Mouse (Mus musculus) stomach, postnatal 0 days (tissue): ENCODE measurements around the gene D5Ertd579e. TPM values are rescaled to one million over a fixed set of nuclear protein-coding genes. Genes with fewer than 3 reads are reported as not detected.
"Not testable (repeated sequence)": the region's sequence is repeated elsewhere in the genome, so short reads cannot be mapped to it uniquely, and the experiment has no call there.

Source experiments
- ATAC-seq: fragments of 200-750 bp; cut with Nextera tagmentation; 2 replicates; pipeline ENCODE4 v1.8.0; 2017; ENCODE audit not compliant: low FRiP score, low TSS enrichment
- DNase-seq: peaks from one replicate; pipeline ENCODE4 v3.0.0-alpha.2; 2016; ENCODE audit warnings: low spot score
- H3K27ac ChIP-seq: fragments of 300-500 bp; sonication (generic); replicated peaks from 2 replicates; pipeline ENCODE4 v1.5.1; 2014; ENCODE audit warnings: mild to moderate bottlenecking, control low read depth
- H3K27me3 ChIP-seq: fragments of 300-500 bp; sonication (generic); 2 replicates; pipeline ENCODE4 v1.6.1; 2014; ENCODE audit warnings: low read length; ENCODE audit not compliant: control insufficient read depth, insufficient read depth
- H3K36me3 ChIP-seq: fragments of 300-500 bp; sonication (generic); 2 replicates; pipeline ENCODE4 v1.6.1; 2014; ENCODE audit warnings: low read length, mixed read lengths; ENCODE audit not compliant: control insufficient read depth, insufficient read depth
- H3K4me1 ChIP-seq: fragments of 300-500 bp; sonication (generic); replicated peaks from 2 replicates; pipeline ENCODE4 v1.6.1; 2014; ENCODE audit warnings: antibody characterized with exemption; ENCODE audit not compliant: control insufficient read depth, insufficient read depth
- H3K4me2 ChIP-seq: fragments of 300-500 bp; sonication (generic); replicated peaks from 2 replicates; pipeline ENCODE4 v1.6.1; 2014; ENCODE audit warnings: low read depth, mild to moderate bottlenecking, control low read depth, moderate library complexity
- H3K4me3 ChIP-seq: fragments of 300-500 bp; sonication (generic); 2 replicates; pipeline ENCODE4 v1.5.1; 2014; ENCODE audit warnings: low read depth, low read length, control low read depth
- H3K9ac ChIP-seq: fragments of 300-500 bp; sonication (generic); 2 replicates; pipeline ENCODE4 v1.6.1; 2014; ENCODE audit warnings: mild to moderate bottlenecking, low read length, control low read depth, mixed read lengths
- H3K9me3 ChIP-seq: fragments of 300-500 bp; sonication (generic); 2 replicates; pipeline ENCODE4 v1.6.1; 2016; ENCODE audit warnings: low read length; ENCODE audit not compliant: control insufficient read depth
- CTCF ChIP-seq: IDR thresholded peaks from 2 replicates; pipeline ENCODE4 v1.5.1; 2016; ENCODE audit warnings: antibody characterized with exemption, low read depth, mild to moderate bottlenecking, moderate library complexity
- EP300 ChIP-seq: optimal IDR thresholded peaks from 2 replicates; pipeline ENCODE3; 2016; ENCODE audit warnings: antibody characterized with exemption
- WGBS: fragments of 180-500 bp; shearing (Covaris S2); extraction: QIAGEN DNeasy Blood & Tissue Kit; methylation state at CpG from one replicate; pipeline ENCODE4 v1.1.7; 2014; 5-methylcytosine and 5-hydroxymethylcytosine counted together
- polyA plus RNA-seq: library from polyadenylated mRNA; unstranded; fragments of >200 nt; fragmentation: Nextera tagmentation; extraction: Ambion mirVana; gene quantifications from 2 replicates; pipeline ENCODE4 v1.2.1, GENCODE M21; 2015

The D5Ertd579e gene
- polyA plus RNA-seq, 1 experiment from 2014 or later, result 22.7 TPM

DNA sequence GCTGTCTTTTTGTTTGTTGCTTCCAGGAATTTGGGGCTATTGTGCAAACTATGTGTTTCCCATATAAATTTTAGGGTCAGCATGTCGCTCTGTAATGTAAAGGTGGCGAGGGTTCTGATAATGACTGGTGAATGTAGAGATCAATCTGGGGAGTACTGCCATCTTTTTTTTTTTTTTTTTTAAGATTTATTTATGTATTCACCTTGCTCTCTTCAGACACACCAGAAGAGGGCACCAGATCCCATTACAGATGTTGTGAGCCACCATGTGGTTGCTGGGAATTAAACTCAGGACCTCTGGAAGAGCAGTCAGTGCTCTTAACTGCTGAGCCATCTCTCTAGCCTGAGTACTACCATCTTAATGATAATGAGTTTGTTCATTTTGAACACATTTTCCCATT lies 29.1 kb downstream of the D5Ertd579e start:
- TF ChIP-seq CTCF, result peak; percentile 23; the same call in 1 of the 2 replicates
- H3K27ac ChIP-seq, H3K9me3 ChIP-seq, ATAC-seq, H3K36me3 ChIP-seq, H3K9ac ChIP-seq, H3K4me2 ChIP-seq, H3K4me3 ChIP-seq, DNase-seq, H3K4me1 ChIP-seq, H3K27me3 ChIP-seq: not testable (repeated sequence)
- 91% methylated on average over 2 of the region's 2 CpGs for WGBS

DNA sequence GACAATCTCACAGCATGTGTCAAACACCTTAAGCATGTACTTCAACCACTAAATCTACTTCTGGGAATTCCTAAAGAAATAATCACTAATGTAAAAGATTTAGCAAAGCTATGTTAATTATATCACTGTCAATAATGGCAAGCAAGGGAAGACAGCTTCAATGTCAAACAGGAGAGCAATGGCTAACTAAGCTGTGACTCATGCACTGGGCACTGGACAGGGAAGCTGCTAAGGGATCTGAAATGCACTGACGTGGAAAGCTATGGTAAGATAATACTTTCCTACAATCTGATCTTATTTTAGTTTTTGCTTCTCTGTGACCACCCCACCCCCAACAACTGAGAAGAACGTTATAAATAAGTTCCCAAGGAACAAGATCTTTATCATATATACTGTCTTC lies 32.5 kb downstream of the D5Ertd579e start:
- no peak overlapping the region for H3K27ac ChIP-seq
- no peaks in the 10 kb centered on the region for H3K9me3 ChIP-seq
- no peaks in the 10 kb centered on the region for H3K36me3 ChIP-seq
- H3K27me3 ChIP-seq, result no peaks in the 10 kb centered on the region
- 73% methylated on average over 2 of the region's 2 CpGs for WGBS
- ATAC-seq (no peak), DNase-seq (no peak)
- no peak overlapping the region for H3K4me2 ChIP-seq
- no peaks in the 10 kb centered on the region for H3K4me1 ChIP-seq
- no peak overlapping the region for H3K9ac ChIP-seq
- TF ChIP-seq CTCF, result no peak
- no peak for TF ChIP-seq EP300
- no peak overlapping the region for H3K4me3 ChIP-seq

DNA sequence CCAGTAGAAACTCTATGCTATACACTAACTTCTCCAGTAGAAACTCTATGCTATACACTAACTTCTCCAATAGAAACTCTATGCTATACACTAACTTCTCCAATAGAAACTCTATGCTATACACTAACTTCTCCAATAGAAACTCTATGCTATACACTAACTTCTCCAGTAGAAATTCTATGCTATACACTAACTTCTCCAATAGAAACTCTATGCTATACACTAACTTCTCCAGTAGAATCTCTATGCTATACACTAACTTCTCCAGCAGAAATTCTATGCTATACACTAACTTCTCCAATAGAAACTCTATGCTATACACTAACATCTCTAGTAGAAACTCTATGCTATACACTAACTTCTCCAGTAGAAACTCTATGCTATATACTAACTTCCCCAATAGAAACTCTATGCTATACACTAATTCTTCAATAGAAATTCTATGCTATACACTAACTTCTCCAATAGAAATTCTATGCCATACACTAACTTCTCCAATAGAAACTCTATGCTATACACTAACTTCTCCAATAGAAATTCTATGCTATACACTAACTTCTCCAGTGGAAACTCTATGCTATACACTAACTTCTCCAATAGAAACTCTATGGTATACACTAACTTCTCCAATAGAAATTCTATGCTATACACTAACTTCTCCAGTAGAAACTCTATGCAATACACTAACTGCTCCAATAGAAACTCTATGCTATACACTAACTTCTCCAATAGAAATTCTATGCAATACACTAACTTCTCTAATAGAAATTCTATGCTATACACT lies 34.7 kb downstream of the D5Ertd579e start:
- DNase-seq, H3K9me3 ChIP-seq, H3K9ac ChIP-seq, H3K4me2 ChIP-seq, H3K36me3 ChIP-seq, H3K4me1 ChIP-seq, ATAC-seq, H3K4me3 ChIP-seq, H3K27me3 ChIP-seq, H3K27ac ChIP-seq: not testable (repeated sequence)

DNA sequence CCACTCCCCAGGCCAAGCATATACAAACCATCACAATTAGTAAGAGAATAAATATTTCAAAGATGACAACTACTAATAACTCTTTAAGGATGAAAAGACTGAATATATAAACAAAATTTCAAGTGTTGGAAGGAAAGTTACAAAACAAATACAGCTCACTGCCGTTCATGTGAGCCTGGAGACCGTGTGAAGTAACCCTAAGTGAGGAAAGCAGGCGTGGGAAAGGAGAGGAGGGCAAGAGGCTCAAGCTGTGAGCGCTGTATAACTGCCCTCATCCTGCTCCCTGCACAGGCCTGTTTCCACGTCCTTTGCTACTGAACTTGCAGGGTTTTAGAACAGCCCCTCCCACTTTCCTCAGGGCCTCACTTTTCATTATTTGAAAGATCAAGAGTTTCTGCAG lies 70.2 kb downstream of the D5Ertd579e start:
- WGBS, result 41% methylated on average over 5 of the region's 5 CpGs
- ATAC-seq, result no peak
- Histone ChIP-seq H3K9me3 (no peaks in the 10 kb centered on the region), H3K9ac (no peak overlapping the region), H3K4me2 (no peak overlapping the region), H3K27me3 (no peaks in the 10 kb centered on the region), H3K27ac (no peak overlapping the region; the same call in 1 of the 2 replicates), H3K36me3 (peaks cover 5% of the 10 kb centered on the region; the same call in 1 of the 2 replicates), H3K4me3 (no peak overlapping the region), H3K4me1 (0 out of 2 replicates have a peak, but pooled peaks cover 2% of the 10 kb centered on the region)
- DNase-seq, result no peak
- TF ChIP-seq EP300, result no peak
- no peak for TF ChIP-seq CTCF

DNA sequence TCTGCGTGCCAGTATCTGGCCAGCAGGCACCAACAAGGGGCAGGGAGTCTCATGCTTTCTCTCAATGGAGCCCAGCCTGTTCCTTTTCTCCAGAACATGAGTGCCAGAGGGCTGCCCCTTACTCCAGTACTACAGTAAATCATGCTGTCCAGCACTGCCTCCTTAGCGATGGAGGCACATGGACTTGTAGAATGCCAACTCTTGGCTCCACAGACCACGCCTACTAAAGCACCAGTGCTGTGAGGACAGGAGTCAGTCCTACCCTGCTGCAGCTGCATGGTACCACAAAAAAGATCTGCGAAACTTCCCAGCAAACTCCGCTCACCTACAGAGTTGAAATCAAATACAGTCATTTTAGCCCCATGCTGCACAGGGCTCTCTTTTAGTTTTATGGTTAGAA lies 72.2 kb downstream of the D5Ertd579e start:
- Histone ChIP-seq H3K9ac (no peak overlapping the region), H3K4me3 (no peak overlapping the region), H3K36me3 (peaks cover 6% of the 10 kb centered on the region; the same call in 1 of the 2 replicates), H3K4me2 (no peak overlapping the region), H3K9me3 (no peaks in the 10 kb centered on the region), H3K4me1 (0 out of 2 replicates have a peak, but pooled peaks cover 2% of the 10 kb centered on the region), H3K27me3 (no peaks in the 10 kb centered on the region), H3K27ac (no peak overlapping the region)
- no peak for DNase-seq
- TF ChIP-seq CTCF (no peak), EP300 (no peak)
- ATAC-seq, result no peak
- WGBS, result 83% methylated on average over 5 of the region's 5 CpGs

DNA sequence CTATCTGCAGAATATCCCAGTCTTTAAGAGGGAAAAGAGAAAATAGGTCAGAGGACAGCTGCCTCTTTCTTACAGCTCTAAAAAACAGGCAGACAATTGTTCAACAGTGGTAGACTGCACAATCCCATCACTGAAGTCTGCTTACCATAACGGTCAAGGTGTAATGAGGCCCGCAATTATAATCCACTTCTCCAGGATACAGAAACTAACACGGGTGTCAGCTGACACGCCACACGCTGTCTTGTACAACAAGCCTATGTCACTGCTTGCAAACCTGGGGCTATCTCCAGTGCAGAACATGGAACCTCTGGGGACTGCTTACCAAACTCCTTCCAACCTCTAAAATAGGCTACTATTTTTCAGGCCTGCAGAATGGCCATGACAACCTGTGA lies 74.8 kb downstream of the D5Ertd579e start:
- Histone ChIP-seq H3K4me1 (no peaks in the 10 kb centered on the region), H3K9me3 (no peaks in the 10 kb centered on the region), H3K27me3 (no peaks in the 10 kb centered on the region), H3K27ac (peak overlapping the region; percentile 58; the same call in 1 of the 2 replicates), H3K9ac (no peak overlapping the region), H3K4me3 (no peak overlapping the region), H3K4me2 (no peak overlapping the region), H3K36me3 (peaks cover 10% of the 10 kb centered on the region; the same call in 1 of the 2 replicates)
- ATAC-seq (no peak), DNase-seq (no peak)
- TF ChIP-seq EP300, result no peak
- TF ChIP-seq CTCF, result no peak
- WGBS, result 51% methylated on average over 5 of the region's 5 CpGs
